Mouse (Mus musculus): ENCODE measurements around the gene D630039A03Rik. TPM values are rescaled to one million over a fixed set of nuclear protein-coding genes. Genes with fewer than 3 reads are reported as not detected.

Gene D630039A03Rik
- polyA plus RNA-seq, 1 experiment from 2014 or later, result 0.35 TPM

Other genes with a start within 250 kb of the D630039A03Rik start
- 14.6 and 18.7 TPM in 2 replicates for gene Akap2, start 198.6 kb downstream of the D630039A03Rik start, polyA plus RNA-seq (2015; fragmentation: Nextera tagmentation; extraction: Ambion mirVana)
- 295 and 303 TPM in 2 replicates for gene Txn1, start 40.1 kb upstream of the D630039A03Rik start, polyA plus RNA-seq (2015; fragmentation: Nextera tagmentation; extraction: Ambion mirVana)
- gene Txndc8, start 92.8 kb upstream of the D630039A03Rik start, polyA plus RNA-seq (2015; fragmentation: Nextera tagmentation; extraction: Ambion mirVana), result not detected in 2 replicates